Mouse (Mus musculus): ENCODE measurements around the gene Xylt1.

Gene Xylt1

DNA sequence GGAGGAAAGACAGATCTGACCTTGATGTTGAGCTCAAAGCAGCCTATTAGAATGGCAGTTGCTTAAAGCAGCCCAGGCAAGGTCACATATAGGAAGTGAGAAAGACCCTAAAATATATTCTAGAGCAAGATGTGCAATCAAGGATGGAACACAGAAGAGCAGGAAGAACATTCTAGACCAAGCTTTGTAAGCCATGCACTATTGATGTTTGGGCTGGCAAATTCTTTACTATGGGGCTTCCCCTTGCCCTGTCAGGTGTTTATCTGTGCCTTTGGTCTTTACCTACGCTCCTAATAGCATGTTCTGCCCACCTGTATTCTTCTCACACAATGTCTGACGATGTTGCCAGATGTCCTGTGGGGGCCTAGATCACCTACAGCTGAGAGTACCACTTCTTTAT, 213.4 kb downstream of the Xylt1 start:
- TF ChIP-seq GATA4 (IDR thresholded peaks at IDR 0.05; ENCODE audit: insufficient replicate concordance, low read length) = no peak

DNA sequence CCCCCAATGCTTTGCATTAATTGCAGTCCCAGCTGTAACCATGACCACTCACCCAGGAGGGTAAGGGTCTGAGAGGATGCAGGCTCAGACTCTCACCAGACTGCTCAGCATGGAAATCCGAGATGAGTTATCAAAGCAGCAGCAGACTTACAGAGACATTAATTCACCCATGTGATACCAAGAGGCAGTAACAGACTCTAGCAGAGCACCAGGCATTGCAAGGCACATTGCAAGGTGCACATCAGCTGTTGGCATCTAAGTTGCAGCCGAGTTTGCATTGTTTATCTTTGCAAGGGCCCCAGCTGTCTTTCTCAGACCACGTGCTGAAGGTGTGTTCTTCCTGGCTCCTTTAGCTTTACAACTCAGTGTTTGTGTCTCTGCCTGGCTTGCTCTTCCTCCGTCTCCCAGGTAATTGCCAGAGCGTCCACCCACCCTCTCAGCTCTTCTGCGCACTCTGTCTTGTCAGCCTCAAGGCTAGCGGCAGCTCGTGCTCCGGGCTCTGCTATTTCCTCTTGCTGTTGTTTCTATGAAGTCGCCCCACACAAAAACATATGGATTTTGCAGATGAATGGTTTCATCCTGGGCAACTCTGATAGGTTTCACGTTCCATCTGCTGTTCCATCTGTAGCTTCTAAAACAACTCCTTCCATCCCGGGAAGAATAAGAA, 214.4 kb downstream of the Xylt1 start:
- no peak for TF ChIP-seq GATA4 (IDR thresholded peaks at IDR 0.05; ENCODE audit: insufficient replicate concordance, low read length)

DNA sequence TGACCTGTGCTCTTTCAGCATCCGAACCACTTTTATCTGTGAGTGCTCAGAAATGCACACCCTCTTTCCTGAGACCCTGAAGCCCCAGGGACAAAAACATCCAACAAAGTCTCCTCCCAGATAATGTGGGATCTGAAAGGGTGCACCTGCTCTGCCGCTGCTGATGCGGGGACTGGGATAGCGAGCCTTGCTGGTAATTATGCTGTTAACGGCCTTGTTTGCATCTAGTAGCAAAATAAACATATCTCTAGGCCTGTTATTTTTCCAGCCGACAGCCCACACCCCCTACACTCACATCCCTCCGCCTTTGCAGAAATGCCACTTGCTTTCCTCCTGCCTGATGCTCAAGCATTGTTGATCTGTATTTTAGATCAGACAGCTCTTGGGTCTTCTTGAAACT, 219.7 kb downstream of the Xylt1 start:
- no peak for TF ChIP-seq GATA4 (IDR thresholded peaks at IDR 0.05; ENCODE audit: insufficient replicate concordance, low read length)

DNA sequence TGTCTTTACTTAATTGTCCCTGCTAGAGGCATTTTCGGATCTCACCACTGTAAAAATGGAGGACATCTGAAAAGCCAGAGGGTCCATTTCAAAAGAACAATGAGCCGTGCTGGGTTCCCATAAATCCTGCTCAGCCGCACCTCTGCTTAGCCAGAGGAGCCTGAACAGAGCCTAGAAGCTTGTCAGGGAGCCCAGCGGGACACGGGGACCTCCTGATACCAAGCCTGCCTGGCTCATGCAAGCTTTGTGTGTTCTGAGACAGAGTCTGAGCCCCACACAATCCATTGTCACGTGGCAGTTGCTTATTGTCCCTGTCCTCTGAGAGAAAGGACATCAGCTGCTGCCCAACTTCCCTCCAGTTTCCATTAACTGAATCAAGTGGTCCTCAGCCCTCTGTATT, 229.7 kb downstream of the Xylt1 start:
- TF ChIP-seq GATA4 (IDR thresholded peaks at IDR 0.05; ENCODE audit: insufficient replicate concordance, low read length) = no peak

DNA sequence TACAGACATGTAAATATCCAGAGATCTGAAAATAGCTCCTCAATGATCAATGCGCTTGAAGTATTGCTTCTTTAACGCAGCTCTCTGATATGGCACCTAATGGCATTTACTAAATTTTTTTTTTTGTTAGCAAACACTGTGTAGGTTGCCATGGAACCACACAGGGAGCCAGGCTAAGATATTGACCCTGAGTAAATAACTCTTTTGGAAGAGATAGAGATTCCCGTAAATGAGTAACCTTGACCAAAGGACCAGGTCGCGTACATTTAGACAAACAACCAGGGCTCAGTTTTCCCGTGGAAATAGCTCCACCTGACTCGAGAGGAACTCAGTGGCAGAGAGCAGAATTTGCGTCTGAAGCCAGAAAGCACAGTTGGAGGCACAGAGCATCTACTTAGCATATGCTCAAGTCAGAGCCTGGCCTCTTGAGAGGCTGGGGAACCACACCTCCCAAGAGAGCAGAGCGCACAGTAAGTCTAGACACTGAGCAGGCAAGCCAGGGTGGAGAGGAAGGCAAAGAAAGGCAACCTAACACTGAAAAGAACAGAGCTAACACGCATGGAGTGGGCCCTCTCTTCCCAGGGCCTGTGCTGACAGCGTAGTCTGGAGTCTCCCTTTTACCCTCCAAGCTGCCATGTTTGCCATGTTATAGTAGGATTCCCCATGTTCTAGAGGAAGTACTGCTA, 232.2 kb downstream of the Xylt1 start:
- TF ChIP-seq GATA4 (IDR thresholded peaks at IDR 0.05; ENCODE audit: insufficient replicate concordance, low read length) = no peak

DNA sequence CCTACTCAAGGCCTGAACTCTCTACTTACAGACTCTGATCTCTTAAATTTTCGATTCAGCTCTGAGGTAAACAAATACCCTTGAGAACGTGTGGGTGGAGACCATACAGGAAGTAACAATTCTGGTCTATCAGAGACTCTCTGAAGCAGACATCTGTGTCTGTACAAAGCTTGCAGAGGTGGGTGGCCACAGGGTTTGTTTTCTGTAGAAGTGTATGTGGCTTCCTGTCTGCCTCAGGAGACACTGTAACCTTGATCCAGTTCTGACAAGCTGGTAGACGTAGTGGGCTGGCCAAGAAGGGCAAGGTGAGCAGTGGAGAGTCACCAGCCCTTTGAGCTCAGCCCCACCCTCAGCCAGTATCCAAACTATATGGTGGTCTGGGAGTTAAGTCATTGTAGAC, 233.0 kb downstream of the Xylt1 start:
- no peak for TF ChIP-seq GATA4 (IDR thresholded peaks at IDR 0.05; ENCODE audit: insufficient replicate concordance, low read length)

DNA sequence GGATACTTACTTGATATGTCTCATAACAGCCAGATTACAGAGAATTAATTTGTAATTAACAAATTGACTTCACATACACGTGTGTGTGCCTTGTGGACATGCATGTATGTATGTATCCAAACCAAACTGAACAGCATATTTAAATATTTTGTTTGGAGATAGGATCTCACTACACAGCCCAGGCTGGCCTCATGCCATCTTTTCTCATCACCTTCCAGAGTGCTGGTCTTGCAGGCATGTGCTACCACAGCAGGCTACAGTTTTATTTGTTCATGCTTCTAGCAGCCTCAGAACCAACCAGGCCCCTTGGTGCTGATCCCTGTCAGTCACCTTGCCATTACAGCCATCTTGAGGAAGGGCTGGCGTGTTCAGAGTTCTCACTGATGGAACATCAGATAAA, 233.6 kb downstream of the Xylt1 start:
- TF ChIP-seq GATA4 (IDR thresholded peaks at IDR 0.05; ENCODE audit: insufficient replicate concordance, low read length) = no peak

DNA sequence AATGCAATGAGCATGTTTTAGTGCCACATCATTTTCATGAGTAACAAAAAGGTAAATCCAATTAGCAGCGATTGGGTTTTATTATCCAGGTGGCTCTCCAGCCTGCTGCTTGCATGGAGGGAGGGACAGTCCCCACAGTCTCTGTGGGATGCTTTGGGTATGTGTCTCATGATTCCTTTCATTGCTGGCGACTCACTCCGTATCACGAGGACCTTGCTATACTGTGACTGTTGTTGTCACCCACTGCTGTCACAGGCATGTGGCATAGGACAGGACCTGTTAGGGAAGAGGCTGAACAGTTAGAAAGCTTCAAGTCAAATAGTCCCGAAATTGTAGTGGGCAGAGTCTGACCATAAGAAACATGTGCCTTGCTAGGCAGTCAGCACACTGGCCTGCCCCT, 234.1 kb downstream of the Xylt1 start:
- no peak for TF ChIP-seq GATA4 (IDR thresholded peaks at IDR 0.05; ENCODE audit: insufficient replicate concordance, low read length)

DNA sequence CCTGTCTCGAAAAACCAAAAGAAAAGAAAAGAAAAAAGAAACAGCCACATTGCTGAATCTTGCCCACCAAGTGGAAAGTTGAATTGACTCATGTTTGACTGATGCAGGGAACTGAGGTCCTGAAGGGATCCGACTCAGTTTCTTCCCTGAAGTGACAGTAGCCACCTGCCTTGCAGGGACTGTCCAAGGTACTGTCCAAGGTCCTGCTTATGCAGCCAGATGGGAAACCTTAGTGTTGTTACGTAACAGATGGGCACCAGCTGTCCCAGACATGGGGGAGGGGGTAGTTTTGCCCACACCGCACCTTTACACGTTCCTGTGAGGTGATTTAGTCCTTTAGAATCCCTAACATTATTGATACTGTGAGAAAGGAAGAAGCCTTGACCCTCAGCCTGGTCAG, 235.5 kb downstream of the Xylt1 start:
- no peak for TF ChIP-seq GATA4 (IDR thresholded peaks at IDR 0.05; ENCODE audit: insufficient replicate concordance, low read length)

DNA sequence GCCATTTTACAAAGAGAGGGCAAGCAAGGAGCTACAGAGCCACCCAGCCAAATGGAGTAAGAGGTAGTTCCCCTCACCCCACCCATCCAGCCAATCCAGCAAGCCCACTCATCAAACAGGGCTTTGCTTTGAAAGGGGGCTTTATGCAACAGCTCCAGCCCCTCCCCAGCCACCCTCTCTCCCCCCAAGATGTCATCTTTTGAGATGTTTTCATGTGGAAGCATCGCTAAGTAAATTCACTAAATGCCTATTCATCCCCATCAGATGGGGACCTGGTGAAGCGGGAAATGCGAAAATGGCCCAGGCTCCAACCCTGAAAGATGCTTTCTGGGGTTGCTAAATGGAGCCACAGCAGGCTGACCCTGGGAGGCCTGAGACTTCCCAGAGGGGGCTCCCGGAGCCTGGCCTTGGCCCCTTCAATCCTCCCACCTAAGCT, 238.0 kb downstream of the Xylt1 start:
- TF ChIP-seq GATA4 (IDR thresholded peaks at IDR 0.05; ENCODE audit: insufficient replicate concordance, low read length) = no peak

DNA sequence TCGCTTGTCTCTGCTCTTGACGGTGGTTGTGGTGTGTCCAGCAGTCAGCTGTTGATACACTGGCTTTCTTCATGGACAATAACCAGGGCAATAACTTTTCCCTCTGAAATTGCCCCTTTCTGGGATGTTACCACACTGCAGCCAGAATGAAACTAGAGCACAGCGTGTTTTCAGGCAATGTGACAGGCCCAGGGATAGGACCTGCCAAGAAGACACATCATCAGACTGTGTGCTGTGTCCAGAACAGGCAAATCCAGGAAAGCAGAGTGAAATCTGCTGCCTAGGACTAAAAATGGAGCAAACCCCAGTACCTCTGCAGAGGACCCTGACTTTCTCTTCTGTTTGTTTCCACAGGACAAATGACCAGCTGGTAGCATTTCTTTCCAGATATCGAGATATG, 240.8 kb downstream of the Xylt1 start:
- TF ChIP-seq GATA4 (IDR thresholded peaks at IDR 0.05; ENCODE audit: insufficient replicate concordance, low read length) = no peak

DNA sequence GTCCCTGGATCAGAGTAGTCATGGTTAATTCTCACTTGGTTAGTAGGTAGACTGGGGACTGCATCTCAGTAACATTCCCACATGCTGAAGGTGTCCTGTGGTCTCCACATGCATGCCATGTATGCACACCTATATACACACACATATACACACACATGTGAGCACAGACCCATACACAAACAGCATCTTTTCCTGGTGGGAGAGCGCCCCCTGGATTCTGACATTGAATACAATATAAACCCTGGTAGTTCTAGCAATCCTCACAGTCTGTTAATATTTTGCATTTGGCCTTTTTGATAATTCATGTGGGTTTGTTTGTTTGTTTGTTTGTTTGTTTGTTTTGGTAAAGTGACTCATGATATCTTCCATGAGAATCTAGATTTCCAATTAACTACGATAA, 242.0 kb downstream of the Xylt1 start:
- TF ChIP-seq GATA4 (IDR thresholded peaks at IDR 0.05; ENCODE audit: insufficient replicate concordance, low read length) = no peak

DNA sequence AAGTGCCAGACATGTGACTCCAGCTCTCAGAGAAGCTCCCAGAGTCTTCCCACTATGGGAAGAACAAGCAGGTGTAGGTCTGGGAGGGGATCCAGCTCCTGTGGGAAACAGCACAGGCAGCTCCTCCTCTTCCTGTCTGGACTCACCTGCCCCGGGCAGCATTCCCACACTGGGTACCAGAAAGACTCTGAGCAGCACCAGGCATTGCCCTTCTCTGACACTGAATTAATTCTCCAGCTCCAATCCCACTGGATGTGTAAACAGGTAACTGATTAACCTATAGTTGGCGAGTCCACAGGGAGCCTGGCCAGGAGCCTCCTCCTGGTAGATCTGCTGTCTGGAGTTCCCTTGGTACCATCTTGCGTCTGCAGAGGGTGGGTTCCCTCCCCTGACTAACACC, 248.0 kb downstream of the Xylt1 start:
- no peak for TF ChIP-seq GATA4 (IDR thresholded peaks at IDR 0.05; ENCODE audit: insufficient replicate concordance, low read length)

DNA sequence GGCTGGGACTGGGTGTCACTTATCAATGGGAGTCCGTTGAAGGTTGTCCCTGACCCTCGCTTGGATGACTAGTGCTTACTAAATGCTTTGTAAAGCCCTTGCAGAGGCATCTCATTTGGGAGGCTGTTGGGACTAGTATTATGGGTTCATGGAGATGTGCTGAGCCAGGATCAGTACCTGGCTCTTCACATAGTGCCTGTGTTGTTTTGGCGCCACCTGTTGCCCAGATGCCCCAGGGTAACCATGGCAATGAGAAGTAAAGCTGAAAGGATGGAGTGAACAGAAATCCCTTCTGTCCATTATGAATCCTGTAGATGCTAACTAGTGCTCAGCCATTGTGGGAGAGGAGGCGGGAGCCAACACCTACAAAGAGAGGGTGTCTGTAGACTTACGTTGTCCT, 249.9 kb downstream of the Xylt1 start:
- TF ChIP-seq GATA4 (IDR thresholded peaks at IDR 0.05; ENCODE audit: insufficient replicate concordance, low read length) = no peak

DNA sequence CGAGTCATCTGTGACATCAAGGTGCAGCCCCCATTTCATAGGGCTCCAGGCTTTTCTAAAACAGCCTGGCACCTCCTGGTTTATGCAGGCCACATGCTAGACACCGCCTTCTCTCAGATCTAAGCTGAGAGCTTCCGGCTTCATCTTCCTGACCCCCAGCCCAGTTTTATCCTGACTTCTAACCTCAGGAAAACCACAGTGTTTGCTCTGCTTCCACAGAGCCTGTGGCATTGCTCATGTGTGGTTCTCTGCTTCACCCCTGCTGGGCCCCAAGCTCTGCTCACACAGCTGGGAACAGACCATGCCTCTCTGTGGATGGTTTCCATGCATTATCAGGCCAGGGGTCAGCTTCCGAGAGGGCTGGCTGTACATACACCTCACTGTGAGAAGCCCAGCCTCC, 254.8 kb downstream of the Xylt1 start:
- TF ChIP-seq GATA4 (IDR thresholded peaks at IDR 0.05; ENCODE audit: insufficient replicate concordance, low read length) = no peak

DNA sequence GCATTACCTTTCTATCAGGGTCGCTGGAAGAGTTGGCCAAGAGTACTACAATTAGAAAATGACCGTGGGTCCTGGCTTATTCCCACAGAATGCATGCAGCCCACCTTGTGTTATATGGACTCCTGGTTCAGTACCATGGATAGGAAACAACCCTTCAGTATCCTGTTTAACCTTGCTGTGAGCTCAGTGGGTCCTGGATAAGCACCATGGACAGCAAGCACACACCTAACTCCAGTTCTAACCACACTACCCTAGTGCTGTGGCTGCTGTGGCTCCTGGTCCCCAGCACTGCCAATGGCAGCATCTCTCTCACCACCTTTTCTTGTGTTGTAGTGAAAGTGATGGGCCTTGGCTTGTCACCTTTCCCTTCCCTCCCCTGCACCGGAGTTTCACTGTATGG, 255.9 kb downstream of the Xylt1 start:
- TF ChIP-seq GATA4 (IDR thresholded peaks at IDR 0.05; ENCODE audit: insufficient replicate concordance, low read length) = no peak

DNA sequence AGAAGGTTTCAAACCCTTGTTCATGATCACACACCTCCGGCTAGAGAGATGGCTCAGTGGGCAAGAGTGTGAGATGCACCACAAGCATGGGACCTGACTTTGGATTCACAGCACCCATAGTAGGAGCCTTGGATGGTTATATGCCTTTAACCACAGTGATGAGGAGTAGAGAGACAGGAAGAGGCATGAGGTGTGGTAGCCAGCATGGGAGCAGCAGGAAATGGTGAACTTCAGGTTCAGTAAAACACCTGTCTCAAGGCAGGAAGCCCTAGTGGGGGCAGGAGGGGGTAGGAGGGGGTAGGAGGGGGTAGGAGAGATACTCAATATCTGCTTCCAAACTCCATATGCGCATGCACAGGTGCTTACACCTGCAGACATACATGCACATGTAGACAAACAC, 257.2 kb downstream of the Xylt1 start:
- no peak for TF ChIP-seq GATA4 (IDR thresholded peaks at IDR 0.05; ENCODE audit: insufficient replicate concordance, low read length)
